Mouse (Mus musculus): Measurements from ENCODE around the gene Ssxb5.

GRCm38 (mm10) chrX:8852486-8852885, 49.0 kb downstream of the Ssxb5 start:
- TF ChIP-seq CTCF (conservative IDR thresholded peaks at IDR 0.05; ENCODE audit: low read length) (no peak), NANOG (IDR thresholded peaks at IDR 0.05; ENCODE audit: borderline replicate concordance, low read length) (no peak)

All from E14TG2a.4 (cell line).